Mouse (Mus musculus): ENCODE measurements around the gene Synrg.
A peak's percentile ranks its signal among the peaks of the same experiment; 100 is the strongest.

The Synrg gene

GRCm38 (mm10) chr11:84073816-84074764, 109.9 kb downstream of the Synrg start:
- DNase-seq (ENCODE audit: low spot score in 2 of 2) = peak in 1 of 2 experiments; percentile 44

GRCm38 (mm10) chr11:84077008-84077407, 112.8 kb downstream of the Synrg start:
- no peak for DNase-seq (ENCODE audit: low spot score in 2 of 2)

- no peak for DNase-seq (ENCODE audit: low spot score in 2 of 2)
Measured at GRCm38 (mm10) chr11:84078601-84079000, 114.4 kb downstream of the Synrg start.

GRCm38 (mm10) chr11:84079361-84079760, 115.1 kb downstream of the Synrg start:
- DNase-seq (ENCODE audit: low spot score in 2 of 2) = no peak

- no peak for DNase-seq (ENCODE audit: low spot score in 2 of 2)
Measured at GRCm38 (mm10) chr11:84079887-84080286, 115.7 kb downstream of the Synrg start.

GRCm38 (mm10) chr11:84080327-84080726, 116.1 kb downstream of the Synrg start:
- no peak for DNase-seq (ENCODE audit: low spot score in 2 of 2)

- DNase-seq (ENCODE audit: low spot score in 2 of 2) = no peak
Measured at GRCm38 (mm10) chr11:84081901-84082300, 117.7 kb downstream of the Synrg start.

GRCm38 (mm10) chr11:84090572-84090971, 126.3 kb downstream of the Synrg start:
- no peak for DNase-seq (ENCODE audit: low spot score in 2 of 2)

Data from right cerebral cortex, postnatal 36 days (tissue).